In the genomic region with DNA sequence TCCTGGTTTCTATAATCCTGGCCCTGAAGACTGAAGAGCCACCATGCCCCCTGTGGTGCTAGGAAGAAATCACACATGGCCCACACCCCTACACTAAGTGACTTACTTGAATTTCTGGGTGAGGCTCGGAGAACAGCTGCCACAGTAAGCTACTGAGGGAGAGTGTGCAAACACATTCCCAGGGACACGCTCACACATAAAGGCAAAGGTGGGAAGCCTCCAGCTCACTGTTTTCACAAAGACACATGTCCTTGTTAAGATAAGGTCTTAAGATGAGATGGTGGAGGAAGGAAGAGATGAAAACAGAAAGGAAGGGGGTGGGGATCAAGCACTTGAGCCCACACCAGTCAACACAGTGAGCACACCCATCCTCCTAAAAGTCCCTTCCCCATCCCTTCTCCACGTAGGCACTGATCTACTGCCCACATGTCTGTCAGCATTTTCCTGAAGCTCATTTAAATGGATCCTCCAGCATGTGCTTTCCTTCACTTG, we compare ENCODE assay signal across 12 mouse cellular contexts.
DNase-seq lines count a peak whose midpoint lies in the region; TF ChIP-seq lines count a peak whose summit lies in the region.
"Had no signal": no experiment of that assay in that cellular context is flagged by ENCODE, and none has a peak within 500 bp of the region (broad histone marks: within the 10 kb centered on the region; RNA-seq: fewer than 3 reads in every experiment).

No protein-coding gene starts in this region.

- peak; percentile 29 for TF ChIP-seq CTCF in left cerebral cortex, adult 2 months (IDR thresholded peaks at IDR 0.05)

- peak overlapping the region; percentile 70 for H3K27ac ChIP-seq in left cerebral cortex, adult 2 months
- peak overlapping the region; percentile 72 for H3K27ac ChIP-seq in macrophage
- H3K27ac ChIP-seq: liver, embryonic 15.5 days had no signal

- H3K4me3 ChIP-seq in left cerebral cortex, adult 2 months: no peak overlapping the region
- H3K4me3 ChIP-seq in macrophage (ENCODE audit: inconsistent target): no peak overlapping the region
- H3K4me3 ChIP-seq: liver, embryonic 15.5 days had no signal

- peak; percentile 48 to 70 for DNase-seq in frontal cortex, adult 2 months (ENCODE audit: extremely low spot score in 1 of 2, low spot score in 1 of 2)
- no peak for DNase-seq in frontal cortex, postnatal 25 days (ENCODE audit: low spot score in 2 of 2)
- peak in 1 of 2 experiments; percentile 24 for DNase-seq in left cerebral cortex, adult 2 months (ENCODE audit: extremely low spot score in 1 of 2, low spot score in 2 of 2)
- no peak for DNase-seq in left cerebral cortex, postnatal 10 days (ENCODE audit: extremely low spot score in 1 of 2, low spot score in 2 of 2)
- peak; percentile 31 for DNase-seq in T-cell, adult 2 months (ENCODE audit: low spot score)
- DNase-seq in Muller cell, postnatal 12 days (ENCODE audit: inconsistent ontology term): no peak
- no peak for DNase-seq in adipocyte (ENCODE audit: low spot score)
- DNase-seq: cerebellum, adult 18-20 months; gastrocnemius, postnatal 10 days; midbrain, embryonic 14.5 days had no signal

- intact Hi-C loops in left cerebral cortex, adult 2 months (cut with DNase I): loop anchor here (1.0 kb wide), 1 partner anchor 108 kb away; no protein-coding TSS in a partner anchor
- intact Hi-C loops in left cerebral cortex, postnatal 10 days (cut with DNase I): no loop called here

- H3K79me2 ChIP-seq in macrophage (ENCODE audit: inconsistent target): peaks cover 90% of the 10 kb centered on the region

- H3K36me3 ChIP-seq in macrophage (ENCODE audit: inconsistent target): peaks cover 23% of the 10 kb centered on the region

- WGBS in macrophage (ENCODE audit: missing documents): 64% methylated on average over 2 of the region's 3 CpGs

Comparison
In these comparisons a context has a peak if more than half of its experiments do, and no peak if none do; other contexts are left out.
1. DNase-seq: peak in frontal cortex, adult 2 months (2 of 2) and T-cell, adult 2 months (single experiment); none in frontal cortex, postnatal 25 days (0 of 2), left cerebral cortex, postnatal 10 days (0 of 2), Muller cell, postnatal 12 days (single experiment) and adipocyte (single experiment).